Mouse (Mus musculus): ENCODE measurements around the gene Zdhhc18.

DNA sequence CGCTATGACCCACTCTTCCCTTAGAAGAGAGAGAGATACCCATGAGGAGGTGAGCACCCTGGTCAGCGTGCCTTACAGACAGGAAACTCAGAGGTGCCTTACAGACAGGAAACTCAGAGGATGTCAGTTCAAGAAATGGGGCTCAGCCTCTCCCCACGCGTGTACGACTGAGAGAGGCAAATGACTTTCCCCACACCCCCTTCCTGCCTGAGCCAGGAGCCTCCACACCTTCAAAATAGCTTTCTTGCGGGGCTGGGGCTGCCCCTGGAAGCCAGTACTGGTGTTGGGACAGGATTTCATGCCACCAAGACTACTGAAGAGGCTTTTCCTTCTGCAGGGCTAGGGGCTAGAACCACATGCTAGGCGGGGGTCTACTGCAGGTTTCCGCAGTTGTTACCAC lies 29.3 kb downstream of the Zdhhc18 start:
- TF ChIP-seq CTCF (IDR thresholded peaks at IDR 0.05; ENCODE audit: low read depth, low read length) (no peak), POLR2A (IDR thresholded peaks at IDR 0.05; ENCODE audit: borderline replicate concordance, low read depth, low read length) (no peak)

All from bone marrow macrophage, adult 2 months (primary cell).